Mouse (Mus musculus): ENCODE results near the gene Gm5127. TPM values are rescaled to one million over a fixed set of nuclear protein-coding genes. Genes with fewer than 3 reads are reported as not detected.
A peak's percentile ranks its signal among the peaks of the same experiment; 100 is the strongest.

The Gm5127 gene
- polyA plus RNA-seq, 1 experiment from 2014 or later = 0.21 TPM

DNA sequence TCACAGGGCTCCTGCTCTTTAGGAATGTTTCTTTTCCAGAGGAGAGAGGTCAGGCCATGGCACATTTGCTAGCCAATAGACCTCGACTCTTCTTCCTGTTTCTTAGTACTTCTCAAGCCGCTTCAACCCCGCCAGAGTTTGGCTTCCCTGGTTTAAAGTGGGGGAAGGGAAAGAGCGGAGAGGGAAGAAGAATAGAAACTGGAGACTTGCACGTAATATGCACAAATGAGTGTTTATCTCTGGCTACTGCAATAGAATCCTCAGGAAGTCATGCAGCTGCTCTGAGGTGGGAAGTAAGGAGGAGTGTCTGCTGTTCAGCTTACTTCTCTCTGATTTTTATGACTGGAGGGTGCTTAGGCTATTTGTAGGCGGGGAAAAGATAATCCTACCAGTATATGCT is 20.4 kb downstream of the Gm5127 start, which contains the start of gene Cysltr1:
Gene Cysltr1 (minus strand): TSS at position 294 of the 400 bp plus-strand sequence.
- Histone ChIP-seq H3K4me3 (replicated peaks; ENCODE audit: low read length) (peak within 1 kb of the TSS; percentile 32), H3K4me1 (ENCODE audit: control insufficient read depth, insufficient read depth, low read length) (no peaks in the 10 kb centered on the region), H3K27ac (ENCODE audit: low read length) (no peak within 1 kb of the TSS), H3K9me3 (replicated peaks; ENCODE audit: control insufficient read depth, low read length) (no peaks in the 10 kb centered on the region), H3K4me2 (ENCODE audit: low read depth, low read length) (peak within 1 kb of the TSS; percentile 40), H3K9ac (ENCODE audit: low read length) (peak within 1 kb of the TSS; percentile 43; the same call in 1 of the 2 replicates), H3K27me3 (ENCODE audit: control insufficient read depth, insufficient read depth, low read length) (no peaks in the 10 kb centered on the region), H3K36me3 (ENCODE audit: control insufficient read depth, insufficient read depth, low read length) (no peaks in the 10 kb centered on the region)
- no peak; the same call in 1 of the 2 replicates for ATAC-seq (ENCODE audit: insufficient read depth, low FRiP score)
- 14% methylated on average over 6 of the region's 6 CpGs for WGBS

GRCm38 (mm10) chrX:106622512-106622911 is 39.5 kb downstream of the Gm5127 start:
- 57% methylated on average over 1 of the region's 1 CpGs for whole genome bisulfite sequencing
- Histone ChIP-seq H3K36me3 (ENCODE audit: control insufficient read depth, insufficient read depth, low read length) (no peaks in the 10 kb centered on the region), H3K4me3 (replicated peaks; ENCODE audit: low read length) (no peak overlapping the region), H3K9ac (ENCODE audit: low read length) (no peak overlapping the region), H3K27me3 (ENCODE audit: control insufficient read depth, insufficient read depth, low read length) (no peaks in the 10 kb centered on the region), H3K9me3 (replicated peaks; ENCODE audit: control insufficient read depth, low read length) (no peaks in the 10 kb centered on the region), H3K4me2 (ENCODE audit: low read depth, low read length) (no peak overlapping the region), H3K4me1 (ENCODE audit: control insufficient read depth, insufficient read depth, low read length) (no peaks in the 10 kb centered on the region), H3K27ac (ENCODE audit: low read length) (no peak overlapping the region)
- no peak for ATAC-seq (ENCODE audit: insufficient read depth, low FRiP score)

DNA sequence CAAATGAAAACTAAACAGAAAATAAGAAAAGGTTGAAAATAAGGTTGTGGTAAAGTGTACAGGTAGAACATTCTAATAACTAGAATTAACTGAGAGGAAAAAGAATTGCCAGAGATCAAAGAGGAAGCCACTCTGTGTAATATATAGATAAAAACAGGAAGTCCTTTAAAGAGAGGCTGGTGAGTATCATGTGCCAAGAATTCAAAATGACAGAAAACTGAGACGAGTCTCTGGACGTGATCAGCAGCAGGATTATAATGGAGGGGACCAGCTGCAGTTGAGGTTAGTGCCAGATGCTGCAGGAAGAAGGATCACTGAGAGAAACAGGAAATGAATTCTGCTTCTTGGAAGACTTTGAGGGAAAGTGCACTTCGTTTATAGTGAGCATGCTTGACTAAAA is 40.7 kb downstream of the Gm5127 start:
- no peaks in the 10 kb centered on the region for H3K9me3 ChIP-seq (replicated peaks; ENCODE audit: control insufficient read depth, low read length)
- H3K27ac ChIP-seq (ENCODE audit: low read length) = no peak overlapping the region
- no peak for ATAC-seq (ENCODE audit: insufficient read depth, low FRiP score)
- no peaks in the 10 kb centered on the region for H3K4me1 ChIP-seq (ENCODE audit: control insufficient read depth, insufficient read depth, low read length)
- H3K36me3 ChIP-seq (ENCODE audit: control insufficient read depth, insufficient read depth, low read length) = no peaks in the 10 kb centered on the region
- H3K4me2 ChIP-seq (ENCODE audit: low read depth, low read length) = no peak overlapping the region
- no peak overlapping the region for H3K4me3 ChIP-seq (replicated peaks; ENCODE audit: low read length)
- no peak overlapping the region for H3K9ac ChIP-seq (ENCODE audit: low read length)
- WGBS = 41% methylated on average over 3 of the region's 3 CpGs
- no peaks in the 10 kb centered on the region for H3K27me3 ChIP-seq (ENCODE audit: control insufficient read depth, insufficient read depth, low read length)

- Histone ChIP-seq H3K4me1 (ENCODE audit: control insufficient read depth, insufficient read depth, low read length) (no peaks in the 10 kb centered on the region), H3K9me3 (replicated peaks; ENCODE audit: control insufficient read depth, low read length) (no peaks in the 10 kb centered on the region), H3K27ac (ENCODE audit: low read length) (no peak overlapping the region), H3K27me3 (ENCODE audit: control insufficient read depth, insufficient read depth, low read length) (no peaks in the 10 kb centered on the region), H3K4me2 (ENCODE audit: low read depth, low read length) (no peak overlapping the region), H3K9ac (ENCODE audit: low read length) (no peak overlapping the region), H3K4me3 (replicated peaks; ENCODE audit: low read length) (no peak overlapping the region), H3K36me3 (ENCODE audit: control insufficient read depth, insufficient read depth, low read length) (no peaks in the 10 kb centered on the region)
- 80% methylated on average over 1 of the region's 1 CpGs for WGBS
- ATAC-seq (ENCODE audit: insufficient read depth, low FRiP score) = no peak
Observed at GRCm38 (mm10) chrX:106628514-106628913, 45.5 kb downstream of the Gm5127 start.

DNA sequence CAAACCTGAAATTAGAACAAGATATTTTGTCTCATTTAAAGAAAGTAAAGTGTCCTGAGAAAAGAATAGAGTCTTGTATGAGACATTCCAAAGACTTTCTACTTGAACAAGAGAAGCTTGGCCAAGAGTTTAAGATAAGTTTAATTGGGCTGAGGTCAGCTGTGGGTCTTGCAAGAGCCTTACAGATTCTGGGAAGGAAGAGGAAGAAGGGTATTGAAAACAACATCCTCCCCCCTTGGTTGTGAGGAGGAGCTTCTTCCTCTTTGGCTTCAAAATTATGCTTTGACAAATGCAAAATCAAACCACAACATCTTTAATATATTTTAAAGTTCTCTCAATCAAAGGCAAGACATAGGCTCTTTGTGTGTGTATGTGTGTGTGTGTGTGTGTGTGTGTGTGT is 50.6 kb downstream of the Gm5127 start:
- Histone ChIP-seq H3K36me3 (ENCODE audit: control insufficient read depth, insufficient read depth, low read length) (no peaks in the 10 kb centered on the region), H3K4me1 (ENCODE audit: control insufficient read depth, insufficient read depth, low read length) (no peaks in the 10 kb centered on the region), H3K4me3 (replicated peaks; ENCODE audit: low read length) (no peak overlapping the region), H3K27me3 (ENCODE audit: control insufficient read depth, insufficient read depth, low read length) (no peaks in the 10 kb centered on the region), H3K9ac (ENCODE audit: low read length) (no peak overlapping the region), H3K27ac (ENCODE audit: low read length) (no peak overlapping the region), H3K4me2 (ENCODE audit: low read depth, low read length) (no peak overlapping the region), H3K9me3 (replicated peaks; ENCODE audit: control insufficient read depth, low read length) (no peaks in the 10 kb centered on the region)
- ATAC-seq (ENCODE audit: insufficient read depth, low FRiP score) = no peak

DNA sequence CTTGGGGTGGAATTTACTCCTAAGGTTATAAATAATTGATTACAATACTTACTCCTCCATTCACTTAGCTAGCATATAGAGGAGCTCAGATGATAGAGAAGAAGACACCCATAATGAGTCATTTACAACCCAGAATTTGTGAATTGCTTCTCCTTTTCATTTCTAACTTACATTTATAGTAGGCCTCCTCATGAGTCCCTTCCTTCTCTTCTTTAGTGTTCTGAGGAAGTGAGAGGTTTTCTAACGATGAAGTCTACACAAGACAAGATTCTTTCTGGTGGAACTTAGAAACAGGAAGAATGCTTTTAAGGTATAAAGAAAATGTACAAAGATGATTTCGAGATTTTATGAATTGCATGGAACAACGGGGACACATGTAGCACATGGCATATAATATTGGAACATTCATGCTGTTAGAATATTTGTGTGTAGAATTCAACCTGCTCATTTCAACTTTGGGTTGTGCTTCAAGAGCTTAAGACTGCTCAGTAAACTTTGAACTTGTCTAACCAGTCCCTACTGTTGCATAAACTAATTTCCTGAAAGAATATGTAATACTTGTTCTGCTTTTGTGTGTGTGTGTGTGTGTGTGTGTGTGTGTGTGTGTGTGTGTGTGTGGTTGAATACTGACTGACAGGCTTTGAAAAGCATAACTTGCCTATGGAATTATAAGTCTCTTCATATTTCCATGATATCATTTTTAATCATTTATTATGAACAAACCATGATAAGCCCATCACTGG is 52.0 kb downstream of the Gm5127 start:
- Histone ChIP-seq H3K27me3 (ENCODE audit: control insufficient read depth, insufficient read depth, low read length) (no peaks in the 10 kb centered on the region), H3K9me3 (replicated peaks; ENCODE audit: control insufficient read depth, low read length) (no peaks in the 10 kb centered on the region), H3K36me3 (ENCODE audit: control insufficient read depth, insufficient read depth, low read length) (no peaks in the 10 kb centered on the region), H3K9ac (ENCODE audit: low read length) (no peak overlapping the region), H3K4me3 (replicated peaks; ENCODE audit: low read length) (no peak overlapping the region), H3K4me1 (ENCODE audit: control insufficient read depth, insufficient read depth, low read length) (no peaks in the 10 kb centered on the region), H3K4me2 (ENCODE audit: low read depth, low read length) (no peak overlapping the region), H3K27ac (ENCODE audit: low read length) (no peak overlapping the region)
- 83% methylated on average over 3 of the region's 3 CpGs for WGBS
- no peak for ATAC-seq (ENCODE audit: insufficient read depth, low FRiP score)

GRCm38 (mm10) chrX:106662101-106662500 is 79.1 kb downstream of the Gm5127 start:
- H3K4me3 ChIP-seq (replicated peaks; ENCODE audit: low read length) = no peak overlapping the region
- H3K27me3 ChIP-seq (ENCODE audit: control insufficient read depth, insufficient read depth, low read length) = no peaks in the 10 kb centered on the region
- H3K36me3 ChIP-seq (ENCODE audit: control insufficient read depth, insufficient read depth, low read length) = no peaks in the 10 kb centered on the region
- no peaks in the 10 kb centered on the region for H3K4me1 ChIP-seq (ENCODE audit: control insufficient read depth, insufficient read depth, low read length)
- H3K9ac ChIP-seq (ENCODE audit: low read length) = no peak overlapping the region
- no peak for ATAC-seq (ENCODE audit: insufficient read depth, low FRiP score)
- H3K27ac ChIP-seq (ENCODE audit: low read length) = no peak overlapping the region
- H3K9me3 ChIP-seq (replicated peaks; ENCODE audit: control insufficient read depth, low read length) = no peaks in the 10 kb centered on the region
- no peak overlapping the region for H3K4me2 ChIP-seq (ENCODE audit: low read depth, low read length)

- no peaks in the 10 kb centered on the region for H3K9me3 ChIP-seq (replicated peaks; ENCODE audit: control insufficient read depth, low read length)
- 75% methylated on average over 3 of the region's 3 CpGs for WGBS
- no peak overlapping the region for H3K4me3 ChIP-seq (replicated peaks; ENCODE audit: low read length)
- no peak overlapping the region for H3K4me2 ChIP-seq (ENCODE audit: low read depth, low read length)
- H3K27me3 ChIP-seq (ENCODE audit: control insufficient read depth, insufficient read depth, low read length) = no peaks in the 10 kb centered on the region
- no peaks in the 10 kb centered on the region for H3K36me3 ChIP-seq (ENCODE audit: control insufficient read depth, insufficient read depth, low read length)
- no peak overlapping the region for H3K27ac ChIP-seq (ENCODE audit: low read length)
- H3K4me1 ChIP-seq (ENCODE audit: control insufficient read depth, insufficient read depth, low read length) = no peaks in the 10 kb centered on the region
- no peak overlapping the region for H3K9ac ChIP-seq (ENCODE audit: low read length)
- no peak for ATAC-seq (ENCODE audit: insufficient read depth, low FRiP score)
Observed at GRCm38 (mm10) chrX:106704590-106704989, 121.6 kb downstream of the Gm5127 start.

DNA sequence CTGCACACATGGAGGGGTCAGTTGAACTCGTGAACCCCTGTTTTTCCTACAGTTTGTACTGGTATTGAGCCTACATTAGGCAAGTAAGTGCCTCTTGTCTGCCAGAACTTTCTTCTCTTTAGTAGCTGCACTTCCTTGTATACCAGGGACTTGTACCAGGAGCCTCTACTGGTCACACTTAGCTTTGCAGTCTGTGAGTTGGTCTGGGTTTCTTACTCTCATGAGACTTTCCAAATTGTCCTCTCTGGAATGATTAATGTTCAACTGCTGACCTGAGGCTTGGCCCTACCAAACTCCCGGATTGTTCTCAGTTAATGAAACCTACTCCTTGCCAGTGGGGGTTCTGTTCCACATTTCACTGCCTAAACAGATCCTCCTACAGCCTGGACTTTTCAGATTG is 134.2 kb downstream of the Gm5127 start:
- H3K9ac ChIP-seq (ENCODE audit: low read length) = no peak overlapping the region
- ATAC-seq (ENCODE audit: insufficient read depth, low FRiP score) = no peak
- 13% methylated on average over 2 of the region's 2 CpGs for WGBS
- no peaks in the 10 kb centered on the region for H3K9me3 ChIP-seq (replicated peaks; ENCODE audit: control insufficient read depth, low read length)
- no peak overlapping the region for H3K4me2 ChIP-seq (ENCODE audit: low read depth, low read length)
- H3K4me1 ChIP-seq (ENCODE audit: control insufficient read depth, insufficient read depth, low read length) = no peaks in the 10 kb centered on the region
- H3K27me3 ChIP-seq (ENCODE audit: control insufficient read depth, insufficient read depth, low read length) = no peaks in the 10 kb centered on the region
- no peaks in the 10 kb centered on the region for H3K36me3 ChIP-seq (ENCODE audit: control insufficient read depth, insufficient read depth, low read length)
- H3K27ac ChIP-seq (ENCODE audit: low read length) = no peak overlapping the region
- no peak overlapping the region for H3K4me3 ChIP-seq (replicated peaks; ENCODE audit: low read length)

Measured in stomach, embryonic 16.5 days (tissue).